Mouse (Mus musculus): ENCODE data around the gene Ppp1r3c. TPM values are rescaled to one million over a fixed set of nuclear protein-coding genes. Genes with fewer than 3 reads are reported as not detected.

The Ppp1r3c gene
- 20.9 and 23.7 TPM in 2 replicates for polyA plus RNA-seq (2014; fragmentation: Nextera tagmentation; extraction: Ambion mirVana)

DNA sequence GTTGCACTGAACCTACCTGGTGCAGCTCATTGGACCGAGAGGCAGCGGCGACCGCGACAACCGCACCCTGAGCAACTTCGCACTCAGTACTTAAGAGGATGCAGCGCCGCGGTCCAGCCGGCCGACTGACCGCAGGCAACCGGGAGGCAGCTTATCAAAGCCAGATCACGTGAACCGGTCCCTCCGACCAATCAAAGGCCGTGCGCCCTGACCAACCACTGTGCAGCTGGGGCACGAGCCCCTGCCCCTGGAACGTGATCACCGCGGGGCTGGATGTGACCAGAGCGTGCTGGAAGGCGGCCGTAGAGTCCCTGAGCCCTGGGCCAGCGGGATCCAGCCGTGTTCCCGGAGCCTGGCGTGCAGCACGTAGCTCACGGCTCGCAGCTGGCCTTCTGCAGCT lies at the start of gene Ppp1r3c:
Gene Ppp1r3c (minus strand): TSS at position 117 of the 400 bp plus-strand sequence.
- Histone ChIP-seq H3K27me3 (replicated peaks; ENCODE audit: control insufficient read depth, insufficient read depth, low read length) (no peaks in the 10 kb centered on the region), H3K4me3 (ENCODE audit: low read depth, low read length) (peak within 1 kb of the TSS; percentile 47), H3K9me3 (ENCODE audit: control insufficient read depth, low read length) (no peaks in the 10 kb centered on the region), H3K4me1 (ENCODE audit: control insufficient read depth, insufficient read depth, low read length) (0 out of 2 replicates have a peak, but pooled peaks cover 4% of the 10 kb centered on the region), H3K9ac (ENCODE audit: low read depth, low read length) (peak within 1 kb of the TSS; percentile 78), H3K27ac (replicated peaks; ENCODE audit: low read depth, low read length) (peak within 1 kb of the TSS; percentile 89), H3K36me3 (ENCODE audit: control insufficient read depth, insufficient read depth, low read length) (peaks cover 21% of the 10 kb centered on the region), H3K4me2 (ENCODE audit: low read depth, low read length) (peak within 1 kb of the TSS; percentile 66)
- ATAC-seq (ENCODE audit: low read depth) (peak; percentile 99), DNase-seq (ENCODE audit: low spot score) (peak; percentile 97)
- WGBS, result 0% methylated on average over 29 of the region's 33 CpGs

DNA sequence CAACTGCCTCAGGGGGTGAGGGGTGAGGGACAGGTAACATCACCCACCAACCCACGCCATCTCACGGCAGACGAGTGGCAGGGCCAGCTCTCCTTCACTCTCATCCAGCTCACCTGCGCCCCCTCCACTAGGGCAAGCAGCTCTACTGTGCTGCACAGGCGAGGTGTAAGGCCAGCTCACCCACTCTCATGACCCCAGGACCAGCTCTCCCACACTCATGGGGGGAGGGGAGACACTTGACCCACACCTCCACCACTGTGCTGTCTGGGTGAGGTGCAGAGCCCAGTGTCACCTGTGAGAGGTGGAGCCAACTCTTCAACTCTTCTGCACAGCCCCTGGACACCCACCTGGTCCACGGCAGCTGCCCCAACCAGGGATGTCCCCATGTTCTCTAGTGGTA lies 46.7 kb upstream of the Ppp1r3c start:
- Histone ChIP-seq H3K4me3 (ENCODE audit: low read depth, low read length) (no peak overlapping the region), H3K9ac (ENCODE audit: low read depth, low read length) (no peak overlapping the region), H3K27ac (replicated peaks; ENCODE audit: low read depth, low read length) (no peak overlapping the region), H3K36me3 (ENCODE audit: control insufficient read depth, insufficient read depth, low read length) (no peaks in the 10 kb centered on the region), H3K4me2 (ENCODE audit: low read depth, low read length) (no peak overlapping the region), H3K27me3 (replicated peaks; ENCODE audit: control insufficient read depth, insufficient read depth, low read length) (no peaks in the 10 kb centered on the region), H3K9me3 (ENCODE audit: control insufficient read depth, low read length) (no peaks in the 10 kb centered on the region), H3K4me1 (ENCODE audit: control insufficient read depth, insufficient read depth, low read length) (no peaks in the 10 kb centered on the region)
- DNase-seq (ENCODE audit: low spot score) (no peak), ATAC-seq (ENCODE audit: low read depth) (no peak; the same call in 1 of the 2 replicates)
- 80% methylated on average over 6 of the region's 6 CpGs for WGBS

DNA sequence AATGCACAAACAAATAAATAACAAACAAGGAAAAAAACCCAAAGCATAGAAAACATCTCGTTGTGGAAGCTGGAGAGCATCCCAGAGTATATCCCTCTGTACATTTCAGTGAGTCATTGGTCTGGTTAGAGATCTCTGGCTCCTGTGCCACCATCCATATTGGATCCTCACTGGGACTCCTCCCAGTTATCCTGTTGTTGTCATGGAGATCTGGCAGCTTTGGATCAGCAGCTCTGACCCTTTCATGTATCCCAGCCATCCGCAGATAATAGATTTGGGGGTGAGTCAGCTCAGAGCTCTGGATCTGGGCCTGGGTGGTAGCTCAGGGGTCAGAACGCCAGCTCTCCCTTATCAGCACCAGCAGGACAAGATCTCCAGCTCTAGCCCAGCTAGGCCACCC lies 46.1 kb upstream of the Ppp1r3c start:
- Histone ChIP-seq H3K4me3 (ENCODE audit: low read depth, low read length) (no peak overlapping the region), H3K9ac (ENCODE audit: low read depth, low read length) (no peak overlapping the region), H3K9me3 (ENCODE audit: control insufficient read depth, low read length) (no peaks in the 10 kb centered on the region), H3K4me1 (ENCODE audit: control insufficient read depth, insufficient read depth, low read length) (no peaks in the 10 kb centered on the region), H3K36me3 (ENCODE audit: control insufficient read depth, insufficient read depth, low read length) (no peaks in the 10 kb centered on the region), H3K27me3 (replicated peaks; ENCODE audit: control insufficient read depth, insufficient read depth, low read length) (no peaks in the 10 kb centered on the region), H3K4me2 (ENCODE audit: low read depth, low read length) (no peak overlapping the region), H3K27ac (replicated peaks; ENCODE audit: low read depth, low read length) (no peak overlapping the region)
- DNase-seq (ENCODE audit: low spot score), result no peak
- 72% methylated on average over 3 of the region's 3 CpGs for WGBS
- ATAC-seq (ENCODE audit: low read depth), result no peak

DNA sequence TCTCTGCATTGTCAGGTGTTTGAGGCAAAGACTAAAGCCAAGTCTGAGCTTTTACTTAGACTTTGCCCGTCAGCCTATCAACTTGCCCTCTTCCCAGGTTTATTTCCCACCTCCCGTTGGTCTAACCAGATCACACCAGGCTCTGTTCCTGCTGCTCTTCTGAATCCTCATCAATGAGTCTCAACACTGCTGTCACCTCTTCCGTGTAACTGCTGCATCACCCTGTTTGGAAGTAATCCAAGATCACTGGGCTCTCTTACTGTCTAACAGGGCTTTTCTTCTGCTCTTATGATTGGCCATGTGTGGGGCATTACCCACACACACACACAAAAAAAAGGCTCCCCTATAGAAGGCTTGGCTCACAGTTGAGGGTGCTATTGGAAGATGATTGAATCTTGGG lies 45.5 kb upstream of the Ppp1r3c start:
- WGBS, result 81% methylated on average over 3 of the region's 3 CpGs
- no peak overlapping the region for H3K4me2 ChIP-seq (ENCODE audit: low read depth, low read length)
- no peak overlapping the region for H3K9ac ChIP-seq (ENCODE audit: low read depth, low read length)
- H3K9me3 ChIP-seq (ENCODE audit: control insufficient read depth, low read length), result no peaks in the 10 kb centered on the region
- H3K27me3 ChIP-seq (replicated peaks; ENCODE audit: control insufficient read depth, insufficient read depth, low read length), result no peaks in the 10 kb centered on the region
- DNase-seq (ENCODE audit: low spot score) (no peak), ATAC-seq (ENCODE audit: low read depth) (no peak)
- no peak overlapping the region for H3K27ac ChIP-seq (replicated peaks; ENCODE audit: low read depth, low read length)
- no peaks in the 10 kb centered on the region for H3K36me3 ChIP-seq (ENCODE audit: control insufficient read depth, insufficient read depth, low read length)
- H3K4me1 ChIP-seq (ENCODE audit: control insufficient read depth, insufficient read depth, low read length), result no peaks in the 10 kb centered on the region
- H3K4me3 ChIP-seq (ENCODE audit: low read depth, low read length), result no peak overlapping the region

DNA sequence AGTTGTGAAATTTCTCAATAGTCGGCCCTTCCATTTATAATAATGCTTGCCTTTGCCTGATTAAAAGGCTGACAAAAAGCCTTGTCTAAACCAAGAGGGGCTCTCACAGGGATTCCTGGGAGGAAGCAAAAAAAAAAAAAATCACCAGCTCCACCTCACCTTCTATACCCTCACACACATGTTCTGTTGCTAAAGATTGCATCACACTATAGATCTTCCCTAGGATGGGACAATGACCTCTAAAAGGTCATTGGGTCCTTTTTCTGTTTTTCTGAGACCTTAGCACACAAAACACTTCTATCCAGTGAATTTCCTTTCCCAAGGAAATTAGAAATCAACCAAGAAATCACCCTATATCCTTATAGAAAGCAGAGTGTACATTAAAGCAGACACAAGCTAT lies 43.9 kb upstream of the Ppp1r3c start:
- H3K4me2 ChIP-seq (ENCODE audit: low read depth, low read length), result no peak overlapping the region
- H3K27ac ChIP-seq (replicated peaks; ENCODE audit: low read depth, low read length), result no peak overlapping the region
- no peaks in the 10 kb centered on the region for H3K27me3 ChIP-seq (replicated peaks; ENCODE audit: control insufficient read depth, insufficient read depth, low read length)
- H3K9me3 ChIP-seq (ENCODE audit: control insufficient read depth, low read length), result no peaks in the 10 kb centered on the region
- H3K4me1 ChIP-seq (ENCODE audit: control insufficient read depth, insufficient read depth, low read length), result no peaks in the 10 kb centered on the region
- no peak for ATAC-seq (ENCODE audit: low read depth)
- no peaks in the 10 kb centered on the region for H3K36me3 ChIP-seq (ENCODE audit: control insufficient read depth, insufficient read depth, low read length)
- H3K4me3 ChIP-seq (ENCODE audit: low read depth, low read length), result no peak overlapping the region
- no peak for DNase-seq (ENCODE audit: low spot score)
- no peak overlapping the region for H3K9ac ChIP-seq (ENCODE audit: low read depth, low read length)
- WGBS, result 83% methylated on average over 1 of the region's 1 CpGs

DNA sequence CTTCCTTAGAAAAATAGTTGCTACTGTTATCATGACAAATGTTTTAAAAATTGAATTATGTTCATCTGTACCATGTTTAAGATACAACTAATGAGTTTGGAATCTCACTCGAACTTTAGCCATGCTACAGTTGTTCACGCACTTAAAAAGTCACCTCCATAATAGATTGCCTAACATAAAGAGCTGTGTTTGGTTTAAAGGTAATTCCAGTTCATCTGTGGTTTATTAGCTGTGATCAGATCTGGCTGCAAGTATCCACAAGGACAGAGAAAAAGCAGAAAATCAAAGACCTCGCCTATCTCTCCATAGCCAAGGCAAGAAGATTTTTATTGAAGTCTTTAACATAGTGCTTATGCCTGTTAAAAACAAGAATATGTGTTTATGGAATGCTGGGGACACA lies 43.3 kb upstream of the Ppp1r3c start:
- no peak for DNase-seq (ENCODE audit: low spot score)
- no peak overlapping the region for H3K4me2 ChIP-seq (ENCODE audit: low read depth, low read length)
- WGBS, result 73% methylated on average over 3 of the region's 3 CpGs
- no peak overlapping the region for H3K9ac ChIP-seq (ENCODE audit: low read depth, low read length)
- H3K36me3 ChIP-seq (ENCODE audit: control insufficient read depth, insufficient read depth, low read length), result no peaks in the 10 kb centered on the region
- ATAC-seq (ENCODE audit: low read depth), result no peak
- H3K27ac ChIP-seq (replicated peaks; ENCODE audit: low read depth, low read length), result no peak overlapping the region
- H3K27me3 ChIP-seq (replicated peaks; ENCODE audit: control insufficient read depth, insufficient read depth, low read length), result no peaks in the 10 kb centered on the region
- no peak overlapping the region for H3K4me3 ChIP-seq (ENCODE audit: low read depth, low read length)
- no peaks in the 10 kb centered on the region for H3K9me3 ChIP-seq (ENCODE audit: control insufficient read depth, low read length)
- H3K4me1 ChIP-seq (ENCODE audit: control insufficient read depth, insufficient read depth, low read length), result no peaks in the 10 kb centered on the region

DNA sequence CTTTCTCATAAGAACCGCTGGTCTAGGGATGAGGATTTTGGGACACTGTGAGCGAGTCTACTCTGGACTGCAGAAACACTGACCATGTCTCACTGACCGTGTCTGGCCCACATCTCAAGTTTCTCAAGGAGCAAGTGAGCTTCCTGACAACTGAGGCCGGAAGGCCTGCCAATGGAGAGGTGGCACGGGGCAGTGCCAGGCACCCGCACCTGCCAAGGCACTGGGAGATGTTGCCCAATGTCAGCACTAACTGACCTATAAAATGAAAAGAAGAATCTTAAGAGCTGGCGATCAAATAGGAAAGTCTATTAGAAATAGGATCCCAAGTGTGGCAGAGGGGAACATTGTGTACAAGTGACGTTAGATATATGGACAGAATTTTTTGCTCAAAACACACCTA lies 39.1 kb upstream of the Ppp1r3c start:
- 92% methylated on average over 8 of the region's 8 CpGs for WGBS
- ATAC-seq (ENCODE audit: low read depth), result no peak

DNA sequence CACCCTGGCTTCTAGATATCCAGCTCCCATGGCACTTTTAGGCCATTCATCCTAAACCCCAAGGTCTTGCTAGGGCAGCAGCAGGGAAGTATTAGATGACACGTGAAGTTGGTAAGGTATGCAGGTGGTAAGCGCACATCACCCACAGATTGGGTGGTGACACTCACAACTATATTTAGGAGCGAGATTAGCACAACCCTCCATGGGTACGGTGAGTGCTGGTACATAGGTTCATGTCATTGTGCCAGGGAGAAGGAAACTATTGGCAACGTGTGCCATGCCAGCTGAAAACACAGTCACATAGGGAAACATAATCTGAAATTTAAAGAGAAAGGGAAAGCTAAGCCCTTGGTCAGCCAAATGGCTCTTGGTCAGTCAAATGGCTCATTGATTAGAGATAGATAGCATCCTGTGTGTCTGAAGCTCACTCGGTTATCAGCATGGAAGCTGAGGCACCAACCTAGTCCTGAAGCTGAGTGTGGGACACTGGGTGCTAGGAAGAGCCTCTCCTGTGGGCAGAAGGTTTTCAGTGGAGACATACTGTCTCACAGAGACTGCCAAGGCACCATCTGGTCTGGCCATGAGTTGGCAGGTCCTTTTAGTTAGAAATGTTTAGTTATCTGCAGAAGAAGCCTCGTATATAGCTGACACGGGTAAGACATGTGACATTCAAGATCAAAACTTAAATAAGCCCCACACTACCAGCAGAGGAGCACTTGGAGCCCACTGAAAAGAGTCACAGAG lies 37.4 kb upstream of the Ppp1r3c start:
- no peak for ATAC-seq (ENCODE audit: low read depth)
- no peak for DNase-seq (ENCODE audit: low spot score)
- H3K4me3 ChIP-seq (ENCODE audit: low read depth, low read length), result no peak overlapping the region
- H3K36me3 ChIP-seq (ENCODE audit: control insufficient read depth, insufficient read depth, low read length), result no peaks in the 10 kb centered on the region
- H3K9ac ChIP-seq (ENCODE audit: low read depth, low read length), result no peak overlapping the region
- H3K4me2 ChIP-seq (ENCODE audit: low read depth, low read length), result no peak overlapping the region
- H3K4me1 ChIP-seq (ENCODE audit: control insufficient read depth, insufficient read depth, low read length), result no peaks in the 10 kb centered on the region
- H3K27me3 ChIP-seq (replicated peaks; ENCODE audit: control insufficient read depth, insufficient read depth, low read length), result no peaks in the 10 kb centered on the region
- WGBS, result 86% methylated on average over 8 of the region's 8 CpGs
- H3K27ac ChIP-seq (replicated peaks; ENCODE audit: low read depth, low read length), result no peak overlapping the region
- H3K9me3 ChIP-seq (ENCODE audit: control insufficient read depth, low read length), result no peaks in the 10 kb centered on the region

More for the DNA sequence above, 39.1 kb upstream of the Ppp1r3c start:
- H3K4me3 ChIP-seq (ENCODE audit: low read depth, low read length), result no peak overlapping the region
- no peaks in the 10 kb centered on the region for H3K36me3 ChIP-seq (ENCODE audit: control insufficient read depth, insufficient read depth, low read length)
- H3K27ac ChIP-seq (replicated peaks; ENCODE audit: low read depth, low read length), result no peak overlapping the region
- H3K9me3 ChIP-seq (ENCODE audit: control insufficient read depth, low read length), result no peaks in the 10 kb centered on the region
- no peaks in the 10 kb centered on the region for H3K4me1 ChIP-seq (ENCODE audit: control insufficient read depth, insufficient read depth, low read length)
- no peak for DNase-seq (ENCODE audit: low spot score)
- no peak overlapping the region for H3K9ac ChIP-seq (ENCODE audit: low read depth, low read length)
- no peak overlapping the region for H3K4me2 ChIP-seq (ENCODE audit: low read depth, low read length)
- no peaks in the 10 kb centered on the region for H3K27me3 ChIP-seq (replicated peaks; ENCODE audit: control insufficient read depth, insufficient read depth, low read length)

DNA sequence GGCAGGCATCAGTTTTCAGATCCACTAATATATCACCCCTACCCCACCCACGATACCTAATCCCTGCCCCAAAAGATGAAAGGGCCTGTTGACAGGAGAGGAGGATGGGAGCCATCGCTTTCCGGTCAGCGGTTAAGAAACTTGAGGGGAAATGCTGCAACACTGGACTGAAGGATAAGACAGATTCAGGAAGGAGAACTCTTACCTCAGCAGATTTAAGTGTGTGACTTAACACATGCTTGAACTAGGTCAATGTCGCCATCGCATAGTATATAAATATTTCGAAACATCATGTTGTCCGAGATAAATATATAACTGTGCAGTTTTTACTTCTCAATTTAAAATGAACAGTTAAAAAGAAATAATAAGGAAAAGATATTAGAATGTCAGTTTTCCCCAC lies 31.6 kb upstream of the Ppp1r3c start:
- H3K4me2 ChIP-seq (ENCODE audit: low read depth, low read length), result no peak overlapping the region
- no peaks in the 10 kb centered on the region for H3K36me3 ChIP-seq (ENCODE audit: control insufficient read depth, insufficient read depth, low read length)
- H3K9me3 ChIP-seq (ENCODE audit: control insufficient read depth, low read length), result no peaks in the 10 kb centered on the region
- WGBS, result 77% methylated on average over 8 of the region's 8 CpGs
- H3K4me1 ChIP-seq (ENCODE audit: control insufficient read depth, insufficient read depth, low read length), result no peaks in the 10 kb centered on the region
- no peak overlapping the region for H3K9ac ChIP-seq (ENCODE audit: low read depth, low read length)
- no peaks in the 10 kb centered on the region for H3K27me3 ChIP-seq (replicated peaks; ENCODE audit: control insufficient read depth, insufficient read depth, low read length)
- H3K4me3 ChIP-seq (ENCODE audit: low read depth, low read length), result no peak overlapping the region
- no peak for ATAC-seq (ENCODE audit: low read depth)
- H3K27ac ChIP-seq (replicated peaks; ENCODE audit: low read depth, low read length), result no peak overlapping the region
- no peak for DNase-seq (ENCODE audit: low spot score)
